Mouse (Mus musculus): ENCODE data around the gene Lamp1.

DNA sequence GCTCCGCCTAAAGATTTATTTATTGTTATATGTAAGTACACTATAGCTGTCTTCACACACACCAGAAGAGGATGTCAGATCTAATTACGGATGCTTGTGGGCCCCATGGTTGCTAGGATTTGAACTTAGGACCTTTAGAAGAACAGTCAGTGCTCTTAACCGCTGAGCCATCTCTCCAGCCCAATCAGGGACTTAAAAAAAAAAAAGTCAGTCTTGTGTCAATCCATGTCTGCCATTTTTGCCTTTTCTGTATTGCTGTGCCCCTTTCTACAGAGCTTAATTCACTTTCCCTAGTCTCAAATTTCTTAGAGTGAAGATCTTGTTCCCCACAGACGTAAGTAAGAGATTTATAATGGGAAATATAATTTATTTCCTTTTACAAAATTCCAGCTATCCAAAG, 59.5 kb downstream of the Lamp1 start:
- TF ChIP-seq CTCF (IDR thresholded peaks at IDR 0.05; ENCODE audit: borderline replicate concordance, insufficient read depth, low read depth, low read length) (no peak), POLR2A (IDR thresholded peaks at IDR 0.05; ENCODE audit: borderline replicate concordance, insufficient read depth, low read length) (no peak)

Data from cerebellum, adult 2 months (tissue).